Mouse (Mus musculus): ENCODE results near the gene Lamp2.
"Not testable (repeated sequence)": the region's sequence is repeated elsewhere in the genome, so short reads cannot be mapped to it uniquely, and the experiment has no call there.

Gene Lamp2

GRCm38 (mm10) chrX:38428818-38429440, 27.3 kb downstream of the Lamp2 start:
- DNase-seq (ENCODE audit: low spot score): no peak

- DNase-seq (ENCODE audit: low spot score): no peak
Observed at GRCm38 (mm10) chrX:38426043-38426442, 30.2 kb downstream of the Lamp2 start.

- no peak for DNase-seq (ENCODE audit: low spot score)
Observed at GRCm38 (mm10) chrX:38423096-38423495, 33.2 kb downstream of the Lamp2 start.

- DNase-seq (ENCODE audit: low spot score): no peak
Observed at GRCm38 (mm10) chrX:38422396-38422795, 33.9 kb downstream of the Lamp2 start.

GRCm38 (mm10) chrX:38403879-38404278, 52.4 kb downstream of the Lamp2 start:
- no peak for DNase-seq (ENCODE audit: low spot score)

GRCm38 (mm10) chrX:38402981-38403380, 53.3 kb downstream of the Lamp2 start:
- no peak for DNase-seq (ENCODE audit: low spot score)

GRCm38 (mm10) chrX:38402004-38402403, 54.2 kb downstream of the Lamp2 start:
- DNase-seq (ENCODE audit: low spot score): no peak

GRCm38 (mm10) chrX:38400616-38401015, 55.6 kb downstream of the Lamp2 start:
- DNase-seq (ENCODE audit: low spot score): no peak

GRCm38 (mm10) chrX:38399671-38400070, 56.6 kb downstream of the Lamp2 start:
- DNase-seq (ENCODE audit: low spot score): no peak

GRCm38 (mm10) chrX:38373169-38373568, 83.1 kb downstream of the Lamp2 start:
- not testable (repeated sequence) for DNase-seq (ENCODE audit: low spot score)

- not testable (repeated sequence) for DNase-seq (ENCODE audit: low spot score)
Observed at GRCm38 (mm10) chrX:38364621-38365020, 91.6 kb downstream of the Lamp2 start.

- DNase-seq (ENCODE audit: low spot score): no peak
Observed at GRCm38 (mm10) chrX:38362016-38362415, 94.2 kb downstream of the Lamp2 start.

Measured in urinary bladder, postnatal 25 days (tissue).